Mouse (Mus musculus) liver, adult 10 weeks (tissue): ENCODE measurements around the gene Cep41. TPM values are rescaled to one million over a fixed set of nuclear protein-coding genes. Genes with fewer than 3 reads are reported as not detected.

Experiments used
- polyA plus RNA-seq: library from polyadenylated mRNA; stranded (reverse); fragments of 350-450 nt; fragmentation: Illumina TruSeq; extraction: RNeasy Lipid Tissue Mini Kit (QIAGEN cat#74804); gene quantifications from one replicate; pipeline ENCODE4 v1.2.3, GENCODE M21; 2014; ENCODE audit warnings: low read depth, low replicate concordance

Cep41 gene
- polyA plus RNA-seq = 3.1 TPM

GRCm38 (mm10) chr6:30693350-30693991 lies at the start of gene Cep41:
Cep41 (minus strand) TSS chr6:30693749.

DNA sequence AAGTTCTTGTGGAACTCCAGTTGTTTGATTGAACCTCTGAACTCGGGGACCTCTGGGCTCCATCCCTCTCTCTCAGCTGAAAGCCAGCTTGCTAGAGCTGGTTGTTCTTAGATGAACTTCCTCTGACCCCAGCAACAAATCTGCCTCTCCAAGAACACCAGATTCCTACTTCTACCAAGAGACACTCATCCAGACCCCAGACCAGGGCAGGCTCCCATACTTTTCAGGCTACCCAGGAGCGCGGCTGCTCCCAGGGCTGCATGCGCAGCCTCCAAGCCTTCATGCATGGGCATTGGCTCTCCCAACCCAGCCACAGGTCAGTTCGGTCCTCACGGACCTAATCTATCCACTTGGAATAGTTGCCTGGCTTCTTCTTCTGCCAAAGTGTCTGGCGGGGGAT lies 29.8 kb upstream of the Cep41 start, which contains the start of gene Mest:
TSS of gene Mest (plus strand) at position 217 of the 400 bp plus-strand sequence.

GRCm38 (mm10) chr6:30638674-30639268 lies 54.8 kb downstream of the Cep41 start, which contains the start of gene Cpa1:
Cpa1 (plus strand) TSS chr6:30639218.

GRCm38 (mm10) chr6:30610710-30611109 lies 82.8 kb downstream of the Cep41 start, which contains the start of gene Cpa5:
Cpa5 (plus strand) TSS chr6:30611010.

Other genes starting within 250 kb of the Cep41 start
- gene Tmem209, start 184.0 kb downstream of the Cep41 start, polyA plus RNA-seq = 17.3 TPM
- gene Ssmem1, start 183.9 kb downstream of the Cep41 start, polyA plus RNA-seq = not detected
- gene Cpa2, start 152.2 kb downstream of the Cep41 start, polyA plus RNA-seq = not detected
- not detected for gene Cpa4, start 125.4 kb downstream of the Cep41 start, polyA plus RNA-seq
- gene Cpa5, start 82.7 kb downstream of the Cep41 start, polyA plus RNA-seq = not detected
- gene Cpa1, start 54.5 kb downstream of the Cep41 start, polyA plus RNA-seq = not detected
- gene Mest, start 29.8 kb upstream of the Cep41 start, polyA plus RNA-seq = 3.8 TPM
- 26.9 TPM for gene Copg2, start 203.0 kb upstream of the Cep41 start, polyA plus RNA-seq
- gene Tsga13, start 221.8 kb upstream of the Cep41 start, polyA plus RNA-seq = not detected